24 mouse cellular contexts compared by ENCODE assay signal in the genomic region with DNA sequence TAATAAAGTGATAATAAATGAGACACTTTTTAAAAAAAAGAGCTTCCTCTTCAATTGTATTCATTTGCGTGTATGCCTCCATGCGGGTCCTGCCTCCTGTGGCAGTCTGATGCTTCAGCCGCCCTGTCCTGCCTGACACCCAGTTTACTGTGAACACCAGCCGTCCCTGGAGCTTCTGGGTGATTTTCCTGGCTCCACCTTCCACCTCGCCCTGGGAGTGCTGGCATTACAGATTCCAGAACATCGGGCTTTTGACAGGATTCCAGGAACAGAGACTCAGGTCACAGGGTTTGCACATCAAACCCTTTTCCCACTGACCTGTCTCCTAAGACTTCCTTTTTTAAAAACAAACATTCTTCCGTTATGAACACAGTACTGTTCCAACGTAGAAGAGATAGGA. TPM values are rescaled to one million over a fixed set of nuclear protein-coding genes. Genes with fewer than 3 reads are reported as not detected.
A peak's percentile ranks its signal among the peaks of the same experiment; 100 is the strongest.
DNase-seq lines count a peak whose midpoint lies in the region; TF ChIP-seq lines count a peak whose summit lies in the region.
"Had no signal": no experiment of that assay in that cellular context is flagged by ENCODE, and none has a peak within 500 bp of the region (broad histone marks: within the 10 kb centered on the region; RNA-seq: fewer than 3 reads in every experiment).

No protein-coding gene starts in this region.

- no peaks in the 10 kb centered on the region for H3K36me3 ChIP-seq in CH12.LX (replicated peaks in 1 of 2; ENCODE audit: control insufficient read depth in 1 of 2, insufficient read depth in 1 of 2, low read length in 1 of 2)
- H3K36me3 ChIP-seq: embryonic facial prominence, embryonic 15.5 days; forebrain, embryonic 10.5 days; liver, embryonic 12.5 days; midbrain, embryonic 12.5 days had no signal

- no peak overlapping the region for H3K4me3 ChIP-seq in CH12.LX (replicated peaks in 1 of 3; ENCODE audit: low read depth in 2 of 3, low read length in 2 of 3, poor library complexity in 1 of 3)
- H3K4me3 ChIP-seq: embryonic facial prominence, embryonic 15.5 days; forebrain, embryonic 10.5 days; liver, embryonic 12.5 days; midbrain, embryonic 12.5 days had no signal

- no peak for TF ChIP-seq EP300 in CH12.LX (IDR thresholded peaks at IDR 0.05; ENCODE audit: low read length)

- DNase-seq in cerebellum, adult 8-10 months: peak; percentile 5
- DNase-seq in cerebellum, adult 9-11 months: no peak
- DNase-seq in kidney, adult 11 months: peak; percentile 10
- DNase-seq in kidney, postnatal 4 days: no peak
- DNase-seq in CH12.LX (ENCODE audit: extremely low read depth) (no peak), ZHBTc4 (ENCODE audit: low read depth, low spot score) (peak; percentile 58)
- DNase-seq in B cell, adult 2 months: no peak
- DNase-seq in urinary bladder, adult 18-20 months (ENCODE audit: low spot score in 2 of 2): no peak
- DNase-seq: embryo, embryonic 11 days; gastrocnemius, postnatal 10 days; heart, postnatal 36 days; left cerebral cortex, postnatal 4 days; thymus, postnatal 25 days had no signal

- no peaks in the 10 kb centered on the region for H3K27me3 ChIP-seq in CH12.LX (replicated peaks)
- H3K27me3 ChIP-seq: embryonic facial prominence, embryonic 15.5 days; midbrain, embryonic 12.5 days had no signal

- H3K9ac ChIP-seq in CH12.LX (ENCODE audit: insufficient read depth, low read depth): no peak overlapping the region
- H3K9ac ChIP-seq: embryonic facial prominence, embryonic 15.5 days; liver, embryonic 12.5 days; midbrain, embryonic 12.5 days had no signal

- no peaks in the 10 kb centered on the region for H3K9me3 ChIP-seq in CH12.LX (replicated peaks; ENCODE audit: low read length)
- H3K9me3 ChIP-seq: embryonic facial prominence, embryonic 15.5 days; forebrain, embryonic 10.5 days; liver, embryonic 12.5 days; midbrain, embryonic 12.5 days had no signal

- H3K4me2 ChIP-seq in CH12.LX (ENCODE audit: insufficient read depth, low read depth, poor library complexity, severe bottlenecking): 0 out of 2 replicates have a peak overlapping the region, but pooled peaks have one; percentile 38
- H3K4me2 ChIP-seq: embryonic facial prominence, embryonic 15.5 days; liver, embryonic 12.5 days; midbrain, embryonic 12.5 days had no signal

- no peak for TF ChIP-seq RAD21 in CH12.LX (IDR thresholded peaks at IDR 0.05; ENCODE audit: low read depth, low read length)

- H3K27ac ChIP-seq in CH12.LX (ENCODE audit: insufficient read depth, low read depth): no peak overlapping the region
- H3K27ac ChIP-seq: embryonic facial prominence, embryonic 15.5 days; forebrain, embryonic 10.5 days; hindbrain, postnatal 0 days; kidney, postnatal 0 days; liver, embryonic 12.5 days; midbrain, embryonic 12.5 days; stomach, postnatal 0 days had no signal

- in situ Hi-C loops in CH12.LX (cut with MboI; ENCODE audit: low pct_ligation_motif_present, low pct_unique_long_range_greater_than_20kb, low sequenced_read_pairs): no loop called here

- no peak for TF ChIP-seq POLR2A in CH12.LX (IDR thresholded peaks at IDR 0.05; ENCODE audit: low read depth, low read length)

- no peaks in the 10 kb centered on the region for H3K79me2 ChIP-seq in CH12.LX (replicated peaks; ENCODE audit: control insufficient read depth, extremely low read depth, insufficient read depth, poor library complexity, severe bottlenecking)

- no peak for TF ChIP-seq CTCF in CH12.LX (conservative IDR thresholded peaks at IDR 0.05 in 1 of 2, IDR thresholded peaks at IDR 0.05 in 1 of 2; ENCODE audit: low read depth in 2 of 2, low read length in 2 of 2)

- dilution Hi-C loops in CH12.LX (cut with MboI; ENCODE audit: extremely low pct_ligation_motif_present, extremely low pct_unique_long_range_greater_than_20kb, low sequenced_read_pairs): no loop called here

- H3K4me1 ChIP-seq in CH12.LX (ENCODE audit: control insufficient read depth in 1 of 2, insufficient read depth in 2 of 2): no peaks in the 10 kb centered on the region
- H3K4me1 ChIP-seq: embryonic facial prominence, embryonic 15.5 days; liver, embryonic 12.5 days; midbrain, embryonic 12.5 days had no signal

TF ChIP-seq in CH12.LX, 34 proteins besides CTCF, POLR2A, EP300 and RAD21:
- no peak for TF ChIP-seq ETS1 (conservative IDR thresholded peaks at IDR 0.05; ENCODE audit: low read depth, low read length)
- TF ChIP-seq MAFK (IDR thresholded peaks at IDR 0.05; ENCODE audit: insufficient replicate concordance, low read length): no peak
- no peak for TF ChIP-seq MYC (IDR thresholded peaks at IDR 0.05; ENCODE audit: low read depth, low read length)
- TF ChIP-seq TBP (conservative IDR thresholded peaks at IDR 0.05; ENCODE audit: low read depth, low read length): no peak

RNA-seq across cellular contexts. Expression of gene Acp7, which starts 6.4 kb away (rescaled TPM):
- total RNA-seq in CH12.LX (2012; rRNA removed) (not detected in 2 replicates), CH12.LX (2014; rRNA removed) (not detected in 2 replicates)
- polyA plus RNA-seq in CH12.LX (2012; ENCODE audit: insufficient read length, low read depth): not detected in 2 replicates
- total RNA-seq: gastrocnemius, postnatal 10 days; heart, adult 18-20 months; heart, postnatal 36 days had no signal
- polyA plus RNA-seq: C2C12; forebrain, embryonic 10.5 days; kidney, postnatal 0 days; liver, embryonic 12.5 days; lung, embryonic 16.5 days; midbrain, embryonic 12.5 days; neural tube, embryonic 14.5 days had no signal

RNA-seq across cellular contexts. Expression of gene Pak4, which starts 39.5 kb away (rescaled TPM):
- total RNA-seq in CH12.LX (2012; rRNA removed): 8.3 and 10.7 TPM in 2 replicates
- 6.7 and 7.5 TPM in 2 replicates for total RNA-seq in CH12.LX (2014; rRNA removed)
- 10.5 and 11.2 TPM in 2 replicates for polyA plus RNA-seq in CH12.LX (2012; ENCODE audit: insufficient read length, low read depth)

RNA-seq across cellular contexts. Expression of gene Samd4b, which starts 39.6 kb away (rescaled TPM):
- total RNA-seq in CH12.LX (2012; rRNA removed) (7.7 and 10.0 TPM in 2 replicates), CH12.LX (2014; rRNA removed) (2.7 and 3.7 TPM in 2 replicates)
- 18.0 and 24.6 TPM in 2 replicates for polyA plus RNA-seq in CH12.LX (2012; ENCODE audit: insufficient read length, low read depth)

RNA-seq across cellular contexts. Expression of gene Fbxo27, which starts 55.1 kb away (rescaled TPM):
- total RNA-seq in CH12.LX (2012; rRNA removed) (not detected in 2 replicates), CH12.LX (2014; rRNA removed) (not detected in 2 replicates)
- not detected in 2 replicates for polyA plus RNA-seq in CH12.LX (2012; ENCODE audit: insufficient read length, low read depth)

Comparison
In these comparisons a context has a peak if more than half of its experiments do, and no peak if none do; other contexts are left out.
1. DNase-seq: peak in cerebellum, adult 8-10 months (single experiment), kidney, adult 11 months (single experiment) and ZHBTc4 (single experiment); none in cerebellum, adult 9-11 months (single experiment), kidney, postnatal 4 days (0 of 2), CH12.LX (single experiment), B cell, adult 2 months (0 of 2) and urinary bladder, adult 18-20 months (0 of 2).